Mouse (Mus musculus) CH12.LX (cell line): ENCODE results near the gene Serpinb9. TPM values are rescaled to one million over a fixed set of nuclear protein-coding genes. Genes with fewer than 3 reads are reported as not detected.

ENCODE experiments used
- DNase-seq: peaks from one replicate; pipeline ENCODE4 v3.0.0-alpha.2; 2013; ENCODE audit errors: extremely low read depth
- H3K27ac ChIP-seq: 2 replicates; pipeline ENCODE4 v1.5.1; 2012; ENCODE audit warnings: low read depth, mild to moderate bottlenecking, control low read depth, moderate library complexity; ENCODE audit not compliant: insufficient read depth
- H3K27me3 ChIP-seq: replicated peaks from 2 replicates; pipeline ENCODE3; 2012; ENCODE audit warnings: inconsistent platforms
- H3K36me3 ChIP-seq, 2 experiments: replicated peaks in 1 of 2; 2 replicates each; pipeline versions ENCODE3 to v1.6.1; 2012; ENCODE audit warnings: inconsistent platforms in 1 of 2, low read length in 1 of 2, mild to moderate bottlenecking in 1 of 2, mixed read lengths in 1 of 2, moderate library complexity in 1 of 2; ENCODE audit not compliant: control insufficient read depth in 1 of 2, insufficient read depth in 1 of 2
- H3K4me1 ChIP-seq, 2 experiments: 2 replicates each; pipeline ENCODE4 v1.6.1; 2012; ENCODE audit warnings: inconsistent platforms in 1 of 2, moderate library complexity in 1 of 2; ENCODE audit not compliant: insufficient read depth in 2 of 2, control insufficient read depth in 1 of 2
- H3K4me2 ChIP-seq: 2 replicates; pipeline ENCODE4 v1.6.1; 2012; ENCODE audit warnings: low read depth, mild to moderate bottlenecking, control low read depth; ENCODE audit not compliant: poor library complexity, insufficient read depth, severe bottlenecking
- H3K4me3 ChIP-seq, 3 experiments: fragments of 150-350 bp in 1 of 3; sonication (generic) in 1 of 3; replicated peaks in 1 of 3; 2 replicates each; pipeline versions ENCODE3 to v1.5.1; 2011 to 2012; ENCODE audit warnings: low read depth in 2 of 3, low read length in 2 of 3, mild to moderate bottlenecking in 2 of 3, moderate library complexity in 2 of 3, control low read depth in 1 of 3, improper control_type of control experiment in 1 of 3, inconsistent platforms in 1 of 3, mixed read lengths in 1 of 3; ENCODE audit not compliant: poor library complexity in 1 of 3
- H3K79me2 ChIP-seq: replicated peaks from 2 replicates; pipeline ENCODE4 v1.6.1; 2012; ENCODE audit warnings: mild to moderate bottlenecking, moderate library complexity; ENCODE audit not compliant: control insufficient read depth, poor library complexity, insufficient read depth, severe bottlenecking; ENCODE audit errors: extremely low read depth
- H3K9ac ChIP-seq: 2 replicates; pipeline ENCODE4 v1.6.1; 2012; ENCODE audit warnings: low read depth, mild to moderate bottlenecking, control low read depth, moderate library complexity; ENCODE audit not compliant: insufficient read depth
- H3K9me3 ChIP-seq: replicated peaks from 2 replicates; pipeline ENCODE3; 2012; ENCODE audit warnings: low read length, inconsistent platforms, mixed read lengths
- CHD1 ChIP-seq: IDR thresholded peaks from 2 replicates; pipeline ENCODE4 v1.6.1; 2012; ENCODE audit warnings: low read depth, low read length, improper control_type of control experiment, inconsistent platforms
- EP300 ChIP-seq: IDR thresholded peaks from 2 replicates; pipeline ENCODE4 v1.6.1; 2011; ENCODE audit warnings: low read length, improper control_type of control experiment
- GABPA ChIP-seq: IDR thresholded peaks from 2 replicates; pipeline ENCODE4 v1.6.1; 2012; ENCODE audit warnings: low read depth, low read length, improper control_type of control experiment, inconsistent platforms; ENCODE audit not compliant: insufficient replicate concordance
- JUN ChIP-seq: IDR thresholded peaks from 2 replicates; pipeline ENCODE4 v1.6.1; 2011; ENCODE audit warnings: low read depth, mild to moderate bottlenecking, low read length, improper control_type of control experiment, moderate library complexity; ENCODE audit not compliant: insufficient read depth
- MAX ChIP-seq: IDR thresholded peaks from 2 replicates; pipeline ENCODE4 v1.6.1; 2011; ENCODE audit warnings: low read length, improper control_type of control experiment
- MEF2A ChIP-seq: IDR thresholded peaks from 2 replicates; pipeline ENCODE4 v1.6.1; 2014; ENCODE audit warnings: low read depth, mild to moderate bottlenecking, inconsistent platforms, low read length, improper control_type of control experiment, borderline replicate concordance
- MYC ChIP-seq: IDR thresholded peaks from 2 replicates; pipeline ENCODE4 v1.6.1; 2011; ENCODE audit warnings: low read depth, mild to moderate bottlenecking, improper control_type of control experiment, low read length
- NELFE ChIP-seq: IDR thresholded peaks from 2 replicates; pipeline ENCODE4 v1.6.1; 2011; ENCODE audit warnings: low read depth, low read length, improper control_type of control experiment
- PAX5 ChIP-seq: IDR thresholded peaks from 2 replicates; pipeline ENCODE4 v1.6.1; 2012; ENCODE audit warnings: low read length, inconsistent platforms, mixed read lengths
- POLR2AphosphoS2 ChIP-seq: IDR thresholded peaks from 2 replicates; pipeline ENCODE4 v1.6.1; 2011; ENCODE audit warnings: low read depth, low read length, improper control_type of control experiment
- SMC3 ChIP-seq: IDR thresholded peaks from 2 replicates; pipeline ENCODE4 v1.6.1; 2011; ENCODE audit warnings: low read depth, low read length, improper control_type of control experiment
- TCF12 ChIP-seq: IDR thresholded peaks from 2 replicates; pipeline ENCODE4 v1.6.1; 2014; ENCODE audit warnings: low read depth, mild to moderate bottlenecking, inconsistent platforms, low read length, improper control_type of control experiment
- UBTF ChIP-seq: IDR thresholded peaks from 2 replicates; pipeline ENCODE4 v1.6.1; 2012; ENCODE audit warnings: low read depth, mild to moderate bottlenecking, inconsistent platforms, low read length, improper control_type of control experiment, moderate library complexity
- USF1 ChIP-seq: IDR thresholded peaks from 2 replicates; pipeline ENCODE4 v1.6.1; 2014; ENCODE audit warnings: low read depth, mild to moderate bottlenecking, inconsistent platforms, low read length, improper control_type of control experiment
- USF2 ChIP-seq: conservative IDR thresholded peaks from 2 replicates; pipeline ENCODE4 v1.6.1; 2011; ENCODE audit warnings: low read depth, low read length, improper control_type of control experiment
- ZNF384 ChIP-seq: IDR thresholded peaks from 2 replicates; pipeline ENCODE4 v1.6.1; 2012; ENCODE audit warnings: low read depth, low read length, improper control_type of control experiment, inconsistent platforms
- dilution Hi-C: fragments of 300-500 bp; cut with MboI; formaldehyde crosslinking; loops from 2 replicates; pipeline ENCODE4 v1.14.3; 2020; ENCODE audit warnings: low sequenced_read_pairs; ENCODE audit not compliant: extremely low pct_unique_long_range_greater_than_20kb, extremely low pct_ligation_motif_present
- in situ Hi-C: fragments of 300-500 bp; cut with MboI; formaldehyde crosslinking; loops from 3 replicates; pipeline ENCODE4 v1.14.3; 2019; ENCODE audit warnings: low sequenced_read_pairs, low pct_ligation_motif_present, low pct_unique_long_range_greater_than_20kb, mixed read lengths
- polyA plus RNA-seq: library from polyadenylated mRNA; unstranded; fragments of >175 nt; gene quantifications from 2 replicates; pipeline ENCODE4 v1.2.1, GENCODE M21; 2012; ENCODE audit warnings: low read depth; ENCODE audit not compliant: insufficient read length
- total RNA-seq, 2 experiments: library from RNA; depleted of rRNA; stranded (reverse); fragments of 300-350 nt in 1 of 2; fragments of >200 nt in 1 of 2; gene quantifications; 2 replicates each; pipeline ENCODE4 v1.2.3; 2012 to 2014

Serpinb9 gene
- total and polyA plus RNA-seq, 3 experiments = 3.5 to 14.6 (median 12.1) TPM

GRCm38 (mm10) chr13:32982556-32983042, 20.5 kb upstream of the Serpinb9 start:
- dilution Hi-C loops = no loop called here
- in situ Hi-C loops = no loop called here

GRCm38 (mm10) chr13:32986256-32986655, 16.8 kb upstream of the Serpinb9 start:
- Histone ChIP-seq H3K27ac (no peak overlapping the region), H3K9me3 (no peaks in the 10 kb centered on the region), H3K4me3 (no peak overlapping the region), H3K4me2 (no peak overlapping the region), H3K9ac (no peak overlapping the region), H3K79me2 (no peaks in the 10 kb centered on the region), H3K4me1 (0 out of 4 replicates have a peak, but pooled peaks cover 0 to 7% of the 10 kb centered on the region in 2 experiments), H3K27me3 (no peaks in the 10 kb centered on the region), H3K36me3 (no peaks in the 10 kb centered on the region)
- TF ChIP-seq GABPA = no peak
- TF ChIP-seq MYC = no peak
- TF ChIP-seq POLR2AphosphoS2 = no peak
- no peak for TF ChIP-seq PAX5
- no peak for TF ChIP-seq CHD1
- no peak for TF ChIP-seq USF1
- no peak for TF ChIP-seq JUN
- no peak for TF ChIP-seq MEF2A
- TF ChIP-seq ZNF384 = no peak
- in situ Hi-C loops (no loop called here), dilution Hi-C loops (no loop called here)
- DNase-seq = no peak

More at GRCm38 (mm10) chr13:32982556-32983042, 20.5 kb upstream of the Serpinb9 start:
- no peak for TF ChIP-seq TCF12
- TF ChIP-seq EP300 = 0 out of 2 replicates have a peak, but pooled peaks have one; percentile 11
- Histone ChIP-seq H3K4me2 (no peak overlapping the region), H3K27ac (no peak overlapping the region), H3K9ac (no peak overlapping the region), H3K9me3 (no peaks in the 10 kb centered on the region), H3K36me3 (peaks cover 0 to 18% of the 10 kb centered on the region in 2 experiments), H3K27me3 (no peaks in the 10 kb centered on the region), H3K4me1 (0 out of 4 replicates have a peak, but pooled peaks cover 0 to 7% of the 10 kb centered on the region in 2 experiments), H3K79me2 (no peaks in the 10 kb centered on the region), H3K4me3 (no peak overlapping the region)
- no peak for DNase-seq

GRCm38 (mm10) chr13:32993152-32993893, 9.7 kb upstream of the Serpinb9 start:
- TF ChIP-seq NELFE (no peak), SMC3 (no peak), USF2 (no peak), MEF2A (no peak), MAX (no peak), UBTF (no peak)
- Histone ChIP-seq H3K27me3 (no peaks in the 10 kb centered on the region), H3K36me3 (no peaks in the 10 kb centered on the region), H3K4me2 (no peak overlapping the region), H3K4me1 (peaks cover 0 to 4% of the 10 kb centered on the region in 2 experiments; a peak in 1 of 4 replicates), H3K9ac (no peak overlapping the region), H3K27ac (no peak overlapping the region), H3K79me2 (no peaks in the 10 kb centered on the region), H3K9me3 (no peaks in the 10 kb centered on the region), H3K4me3 (no peak overlapping the region)
- in situ Hi-C loops = no loop called here
- dilution Hi-C loops = no loop called here
- DNase-seq = no peak
